Mouse (Mus musculus): Measurements from ENCODE around the gene Mpp2.

DNA sequence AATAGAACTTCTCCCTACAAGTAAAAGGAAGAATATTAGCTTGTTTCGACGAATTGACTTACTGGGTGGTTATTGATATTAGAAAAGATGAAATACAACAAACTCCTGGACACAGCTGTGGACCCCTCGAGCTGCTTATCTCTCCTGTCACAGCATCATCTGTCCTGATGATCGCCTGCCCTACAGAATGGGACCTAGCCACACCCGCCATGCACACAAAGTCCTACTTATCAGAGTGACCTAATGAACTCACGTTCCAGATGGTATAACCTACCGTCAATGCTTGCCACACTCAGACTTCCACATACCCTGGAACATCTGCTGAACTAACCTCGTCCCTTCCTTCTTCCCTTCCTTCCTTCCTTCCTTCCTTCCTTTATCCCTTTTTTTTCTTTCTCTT, 27.9 kb upstream of the Mpp2 start:
- TF ChIP-seq POLR2A (IDR thresholded peaks at IDR 0.05; ENCODE audit: low read depth, low read length) (no peak), CTCF (IDR thresholded peaks at IDR 0.05; ENCODE audit: borderline replicate concordance, insufficient read depth, low read length) (no peak)
